Mouse (Mus musculus) large intestine, adult 2 months (tissue): ENCODE measurements around the gene Tstd1. TPM values are rescaled to one million over a fixed set of nuclear protein-coding genes. Genes with fewer than 3 reads are reported as not detected.

ENCODE experiments used
- DNase-seq: peaks from one replicate; pipeline ENCODE4 v3.0.0-alpha.2; 2012; ENCODE audit warnings: low read depth, low spot score
- WGBS: fragments of 180-500 bp; shearing (Covaris S2); methylation state at CpG from one replicate; pipeline ENCODE4 v1.1.7; 2018; 5-methylcytosine and 5-hydroxymethylcytosine counted together
- polyA plus RNA-seq: library from polyadenylated mRNA; depleted of rRNA; stranded (reverse); fragments of >200 nt; gene quantifications from 2 replicates; pipeline ENCODE4 v1.2.3, GENCODE M21; 2012; rRNA removed

The Tstd1 gene
- 77.2 and 98.1 TPM in 2 replicates for polyA plus RNA-seq

DNA sequence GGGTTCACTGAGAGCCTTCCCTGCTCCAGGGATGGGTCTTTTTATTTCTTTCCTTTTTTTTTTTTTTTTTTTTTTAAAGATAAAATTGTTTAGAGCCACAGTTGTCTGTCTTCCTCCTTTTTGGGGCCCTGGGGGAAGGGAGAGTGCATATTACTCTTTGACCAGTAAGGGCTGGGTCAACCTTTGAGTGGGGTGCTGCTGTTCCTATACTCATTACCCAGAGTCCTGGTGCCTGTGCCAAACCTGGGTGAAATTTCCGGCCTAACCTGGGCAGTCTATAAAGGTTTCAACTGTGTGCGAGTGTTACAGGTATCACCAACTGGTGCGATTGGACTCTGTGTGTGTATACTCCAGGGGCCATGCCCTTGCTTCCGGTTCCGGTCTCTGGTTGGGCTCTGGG lies at the start of gene Tstd1:
Tstd1 (plus strand) TSS at position 213 of the 400 bp plus-strand sequence.
- WGBS, result 30% methylated on average over 5 of the region's 5 CpGs
- no peak for DNase-seq

- no peak for DNase-seq
- 19% methylated on average over 20 of the region's 20 CpGs for WGBS
Observed at GRCm38 (mm10) chr1:171369845-171370556, 48.7 kb upstream of the Tstd1 start, which contains the start of gene Nectin4. Gene Nectin4 (plus strand): TSS chr1:171370099.

DNA sequence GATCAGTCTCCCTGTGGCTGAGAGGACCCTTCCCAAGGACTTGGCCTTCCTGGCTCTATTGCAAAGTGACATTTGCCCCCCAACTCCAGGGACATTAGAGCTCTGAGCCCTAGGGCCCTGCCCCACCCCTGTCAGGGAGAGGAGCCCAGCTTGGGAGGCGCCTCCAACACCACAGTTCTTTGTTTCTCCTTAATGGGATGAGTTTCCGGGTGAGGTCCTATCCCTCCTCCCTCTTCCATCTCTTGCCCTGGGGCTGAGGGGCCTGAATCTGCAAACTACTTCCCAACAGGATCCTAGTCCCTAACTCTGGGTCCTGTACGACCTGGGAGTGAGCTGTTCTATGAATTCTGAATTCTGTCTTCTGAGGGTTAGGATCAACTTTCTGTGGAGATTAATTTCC lies 45.8 kb upstream of the Tstd1 start:
- 60% methylated on average over 3 of the region's 3 CpGs for WGBS
- no peak for DNase-seq

DNA sequence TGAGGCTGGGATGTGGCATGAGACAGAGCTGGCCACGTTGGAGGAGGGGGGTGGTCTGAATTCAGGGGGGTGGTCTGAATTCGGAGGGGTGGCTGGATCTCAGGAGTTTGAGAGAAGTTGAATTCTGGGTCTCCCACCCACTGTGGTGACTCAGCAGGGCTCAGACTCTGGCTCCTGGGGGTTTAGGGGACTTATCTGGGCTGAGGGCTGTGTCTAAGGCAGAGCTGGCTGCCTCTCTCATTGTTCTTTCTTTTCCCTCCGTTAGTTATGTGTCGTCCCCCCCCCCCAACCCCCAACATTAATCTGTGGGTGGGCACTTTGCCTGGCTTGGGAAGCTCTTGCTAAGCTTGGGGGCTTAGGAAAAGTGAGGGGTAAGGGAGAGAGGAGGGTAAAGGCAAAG lies 44.7 kb upstream of the Tstd1 start:
- DNase-seq, result no peak
- 33% methylated on average over 4 of the region's 4 CpGs for WGBS

- DNase-seq, result no peak
- 19% methylated on average over 9 of the region's 9 CpGs for WGBS
Observed at GRCm38 (mm10) chr1:171375646-171376097, 43.0 kb upstream of the Tstd1 start.

DNA sequence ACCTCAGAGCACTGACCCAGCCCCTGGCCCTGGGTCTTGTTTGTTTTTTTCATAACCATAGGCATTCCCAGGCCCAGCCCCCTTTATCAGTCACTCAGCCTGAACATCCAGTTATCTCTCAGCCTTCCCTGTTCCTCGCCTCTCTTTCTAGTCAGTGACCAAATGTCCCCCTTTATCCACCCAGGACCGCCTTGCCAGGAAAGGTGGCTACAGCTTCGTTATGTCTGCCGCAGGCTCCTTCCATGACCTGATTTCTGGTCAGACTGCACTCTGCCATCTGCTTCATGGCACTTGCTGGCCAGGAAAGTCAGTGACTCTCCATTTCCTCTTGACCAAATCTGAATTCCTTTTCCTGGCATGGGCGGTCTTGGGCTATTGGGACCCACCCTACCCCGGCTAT lies 40.4 kb upstream of the Tstd1 start:
- no peak for DNase-seq
- 88% methylated on average over 6 of the region's 6 CpGs for WGBS

DNA sequence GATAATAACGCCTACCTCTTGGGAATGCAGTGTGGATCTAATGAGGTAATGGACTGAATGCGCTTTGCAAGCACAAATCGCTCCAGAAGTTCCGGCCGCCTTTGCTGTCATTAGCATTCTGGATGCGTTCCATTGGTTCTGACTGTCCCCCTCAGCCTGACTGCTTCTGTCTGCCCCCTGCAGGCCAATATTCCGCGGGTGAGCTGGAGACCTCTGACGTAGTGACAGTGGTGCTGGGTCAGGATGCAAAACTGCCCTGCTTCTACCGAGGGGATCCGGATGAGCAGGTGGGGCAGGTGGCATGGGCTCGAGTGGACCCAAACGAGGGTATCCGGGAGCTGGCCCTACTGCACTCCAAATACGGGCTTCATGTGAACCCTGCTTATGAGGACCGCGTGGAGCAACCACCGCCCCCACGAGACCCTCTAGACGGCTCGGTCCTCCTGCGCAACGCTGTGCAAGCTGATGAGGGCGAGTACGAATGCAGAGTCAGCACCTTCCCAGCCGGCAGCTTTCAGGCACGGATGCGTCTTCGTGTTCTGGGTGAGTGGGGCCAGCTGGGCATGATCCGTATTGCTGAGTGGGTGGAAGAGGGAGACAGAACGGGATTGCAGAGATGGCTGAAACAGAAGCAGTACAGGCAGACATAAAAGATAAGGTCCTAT lies 38.6 kb upstream of the Tstd1 start:
- no peak for DNase-seq
- 33% methylated on average over 31 of the region's 31 CpGs for WGBS

DNA sequence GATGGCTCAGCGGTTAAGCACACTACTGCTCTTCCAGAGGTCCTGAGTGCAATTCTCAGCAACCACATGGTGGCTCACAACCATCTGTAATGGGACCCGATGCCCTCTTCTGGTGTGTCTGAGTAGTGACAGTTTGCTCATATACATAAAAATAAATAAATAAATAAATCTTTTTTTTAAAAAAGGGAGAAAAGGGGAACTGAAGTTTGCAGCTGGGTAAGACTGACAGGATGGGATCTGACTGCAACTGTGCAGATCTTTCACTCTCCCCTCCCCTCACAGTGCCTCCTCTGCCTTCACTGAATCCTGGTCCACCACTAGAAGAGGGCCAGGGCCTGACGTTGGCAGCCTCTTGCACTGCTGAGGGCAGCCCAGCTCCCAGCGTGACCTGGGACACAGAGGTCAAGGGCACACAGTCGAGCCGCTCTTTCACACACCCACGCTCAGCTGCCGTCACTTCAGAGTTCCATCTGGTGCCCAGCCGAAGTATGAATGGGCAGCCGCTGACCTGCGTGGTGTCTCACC lies 36.5 kb upstream of the Tstd1 start:
- WGBS, result 84% methylated on average over 11 of the region's 11 CpGs

GRCm38 (mm10) chr1:171384361-171384760 lies 34.3 kb upstream of the Tstd1 start:
- no peak for DNase-seq
- WGBS, result 65% methylated on average over 9 of the region's 9 CpGs

More for the DNA sequence above, 36.5 kb upstream of the Tstd1 start:
- no peak for DNase-seq

DNA sequence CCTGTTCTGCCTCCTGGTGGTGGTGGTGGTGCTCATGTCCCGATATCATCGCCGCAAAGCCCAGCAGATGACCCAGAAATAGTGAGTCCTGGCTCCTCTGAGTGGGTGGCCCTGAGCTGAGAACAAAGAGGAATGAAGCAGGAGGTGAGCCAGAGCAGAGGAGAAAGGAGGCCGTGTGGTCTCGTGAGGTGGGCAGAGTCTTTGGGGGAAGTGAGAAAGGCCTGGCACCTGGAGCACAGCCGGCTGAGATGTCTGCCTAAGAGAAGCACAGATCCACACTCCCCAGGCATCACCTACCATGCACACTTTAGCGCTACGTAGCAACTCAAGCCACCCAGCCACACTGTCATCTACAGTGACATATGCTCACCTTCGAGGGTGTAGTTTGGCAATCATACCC lies 33.5 kb upstream of the Tstd1 start:
- 83% methylated on average over 9 of the region's 9 CpGs for WGBS

GRCm38 (mm10) chr1:171387099-171387498 lies 31.6 kb upstream of the Tstd1 start:
- no peak for DNase-seq

More for the DNA sequence above, 33.5 kb upstream of the Tstd1 start:
- no peak for DNase-seq

GRCm38 (mm10) chr1:171388376-171389102 lies 30.1 kb upstream of the Tstd1 start, which contains the start of gene Arhgap30:
Gene Arhgap30 (plus strand): TSS chr1:171388954.
- no peak for DNase-seq

More at GRCm38 (mm10) chr1:171387099-171387498, 31.6 kb upstream of the Tstd1 start:
- 66% methylated on average over 6 of the region's 6 CpGs for WGBS

GRCm38 (mm10) chr1:171390101-171390500 lies 28.6 kb upstream of the Tstd1 start:
- no peak for DNase-seq
- WGBS, result 54% methylated on average over 4 of the region's 4 CpGs

More at GRCm38 (mm10) chr1:171388376-171389102, 30.1 kb upstream of the Tstd1 start, which contains the start of gene Arhgap30:
- WGBS, result 77% methylated on average over 15 of the region's 15 CpGs

- DNase-seq, result no peak
- 84% methylated on average over 4 of the region's 4 CpGs for WGBS
Observed at GRCm38 (mm10) chr1:171401821-171402220, 16.9 kb upstream of the Tstd1 start.

DNA sequence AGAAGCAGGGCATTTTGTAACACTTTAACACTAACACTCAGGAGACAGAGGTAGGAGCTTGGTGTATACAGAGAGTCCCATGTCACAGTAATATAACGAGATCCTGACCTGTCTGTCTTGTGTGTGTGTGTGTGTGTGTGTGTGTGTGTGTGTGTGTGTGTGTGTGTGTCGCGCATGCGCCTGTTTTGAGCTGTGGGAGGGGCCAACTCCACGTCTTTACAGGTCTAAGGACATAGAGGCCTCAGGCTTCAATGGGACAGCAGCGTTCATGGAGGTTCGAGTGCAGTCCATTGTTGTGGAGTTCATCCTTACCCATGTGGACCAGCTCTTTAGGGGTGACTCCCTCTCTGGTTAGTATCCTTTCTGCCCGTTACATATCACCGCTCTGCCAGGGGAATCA lies 15.7 kb upstream of the Tstd1 start:
- WGBS, result 81% methylated on average over 9 of the region's 9 CpGs

DNA sequence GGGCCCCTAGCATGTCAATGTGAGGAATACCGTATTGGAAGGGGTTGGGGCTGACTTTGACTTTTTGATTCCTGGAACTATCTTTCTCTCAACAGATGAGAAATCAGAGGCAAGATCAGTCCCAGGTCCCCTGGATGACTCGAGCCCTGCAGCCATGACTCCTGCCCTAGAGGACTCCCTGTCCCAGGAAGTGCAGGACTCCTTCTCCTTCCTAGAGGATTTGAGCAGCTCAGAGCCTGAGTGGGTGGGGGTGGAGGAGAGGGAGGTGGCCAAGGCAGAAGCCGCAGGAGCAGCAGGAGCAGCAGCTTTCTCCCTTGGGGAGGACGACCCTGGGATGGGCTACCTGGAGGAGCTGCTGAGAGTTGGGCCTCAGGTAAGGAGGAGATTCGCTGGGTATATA lies 11.4 kb upstream of the Tstd1 start:
- 73% methylated on average over 5 of the region's 5 CpGs for whole genome bisulfite sequencing

More for the DNA sequence above, 15.7 kb upstream of the Tstd1 start:
- DNase-seq, result no peak

GRCm38 (mm10) chr1:171410231-171410630 lies 8.4 kb upstream of the Tstd1 start:
- 98% methylated on average over 1 of the region's 1 CpGs for WGBS
- no peak for DNase-seq

More for the DNA sequence above, 11.4 kb upstream of the Tstd1 start:
- DNase-seq, result no peak

- DNase-seq, result no peak
- 1% methylated on average over 36 of the region's 36 CpGs for WGBS
Observed at GRCm38 (mm10) chr1:171410947-171411484, 7.7 kb upstream of the Tstd1 start, which contains the start of gene Usf1. Gene Usf1 (plus strand): TSS chr1:171411313.

- under 1% methylated on average over 39 of the region's 39 CpGs for WGBS
- DNase-seq, result no peak
Observed at GRCm38 (mm10) chr1:171411492-171411941, 7.2 kb upstream of the Tstd1 start.
